Mouse (Mus musculus) urinary bladder, adult 2 months (tissue): Measurements from ENCODE around the gene Tnfrsf1a. TPM values are rescaled to one million over a fixed set of nuclear protein-coding genes. Genes with fewer than 3 reads are reported as not detected.
"Not testable (repeated sequence)": the region's sequence is repeated elsewhere in the genome, so short reads cannot be mapped to it uniquely, and the experiment has no call there.

Experiments used
- DNase-seq: peaks from one replicate; pipeline ENCODE4 v3.0.0; 2022; ENCODE audit warnings: low spot score
- polyA plus RNA-seq: library from polyadenylated mRNA; depleted of rRNA; stranded (reverse); fragments of >200 nt; gene quantifications from 2 replicates; pipeline ENCODE4 v1.2.3, GENCODE M21; 2012; rRNA removed

The Tnfrsf1a gene
- 140 and 152 TPM in 2 replicates for polyA plus RNA-seq

DNA sequence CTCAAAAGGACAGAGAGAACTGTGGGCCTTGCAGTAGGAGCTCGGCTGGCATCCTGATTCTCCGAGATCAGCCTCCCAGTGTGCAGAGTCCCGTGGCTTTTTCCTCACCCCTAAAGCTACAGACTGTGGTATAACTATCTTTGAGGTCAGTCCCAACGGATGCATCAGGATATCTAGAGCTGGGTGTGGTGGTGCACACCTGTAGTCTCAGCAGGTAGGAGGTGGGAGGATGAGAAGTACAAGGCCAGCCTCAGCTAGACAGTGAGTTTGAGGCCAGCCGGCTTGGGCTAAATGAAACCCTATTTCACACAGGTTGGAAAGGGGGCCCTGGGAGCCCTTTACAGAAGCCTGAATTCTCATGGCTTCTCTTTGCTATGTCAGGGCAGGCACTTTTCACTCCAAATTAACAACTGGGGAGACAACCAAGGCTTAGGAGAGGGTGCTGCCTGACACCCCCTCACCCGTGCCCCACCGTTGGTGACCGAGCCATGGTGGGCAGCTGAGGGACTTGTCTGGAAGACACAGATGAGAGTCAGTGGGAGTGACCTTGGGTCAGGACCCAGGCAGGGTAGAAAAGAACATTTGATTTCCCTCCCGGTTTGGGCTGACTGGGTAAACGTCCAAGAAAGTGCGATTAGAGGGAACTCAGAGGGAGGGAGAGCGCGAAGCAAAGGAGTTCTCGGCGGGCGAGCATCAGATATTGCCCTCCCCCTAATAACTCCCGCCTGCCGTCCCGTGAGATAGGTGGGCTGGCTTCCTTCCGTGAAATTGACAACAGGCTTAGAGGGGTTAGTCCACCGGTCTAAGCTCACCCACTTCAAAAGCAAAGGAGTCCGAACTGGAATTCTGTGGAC, at the start of gene Tnfrsf1a:
Tnfrsf1a (plus strand) TSS at position 642 of the 854 bp plus-strand sequence.
- DNase-seq = no peak

DNA sequence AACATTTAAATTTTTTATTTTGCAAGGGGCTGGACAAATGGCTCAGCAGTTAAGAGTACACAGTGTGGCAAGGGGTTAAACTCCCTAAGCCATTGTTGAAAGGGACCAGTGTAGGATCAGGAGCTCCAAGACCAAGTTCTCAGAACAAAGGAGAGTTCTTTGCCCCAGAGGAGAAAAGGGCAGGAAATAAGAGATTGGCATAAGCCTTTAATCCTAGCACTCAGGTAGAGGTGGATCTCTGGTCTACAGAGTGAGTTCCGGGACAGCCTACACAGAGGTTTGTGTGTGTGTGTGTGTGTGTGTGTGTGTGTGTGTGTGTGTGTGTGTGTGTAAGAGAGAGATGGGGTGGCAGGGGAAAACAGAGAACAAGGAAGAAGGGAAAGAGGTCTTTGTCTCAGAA, 48.2 kb upstream of the Tnfrsf1a start:
- DNase-seq = no peak

DNA sequence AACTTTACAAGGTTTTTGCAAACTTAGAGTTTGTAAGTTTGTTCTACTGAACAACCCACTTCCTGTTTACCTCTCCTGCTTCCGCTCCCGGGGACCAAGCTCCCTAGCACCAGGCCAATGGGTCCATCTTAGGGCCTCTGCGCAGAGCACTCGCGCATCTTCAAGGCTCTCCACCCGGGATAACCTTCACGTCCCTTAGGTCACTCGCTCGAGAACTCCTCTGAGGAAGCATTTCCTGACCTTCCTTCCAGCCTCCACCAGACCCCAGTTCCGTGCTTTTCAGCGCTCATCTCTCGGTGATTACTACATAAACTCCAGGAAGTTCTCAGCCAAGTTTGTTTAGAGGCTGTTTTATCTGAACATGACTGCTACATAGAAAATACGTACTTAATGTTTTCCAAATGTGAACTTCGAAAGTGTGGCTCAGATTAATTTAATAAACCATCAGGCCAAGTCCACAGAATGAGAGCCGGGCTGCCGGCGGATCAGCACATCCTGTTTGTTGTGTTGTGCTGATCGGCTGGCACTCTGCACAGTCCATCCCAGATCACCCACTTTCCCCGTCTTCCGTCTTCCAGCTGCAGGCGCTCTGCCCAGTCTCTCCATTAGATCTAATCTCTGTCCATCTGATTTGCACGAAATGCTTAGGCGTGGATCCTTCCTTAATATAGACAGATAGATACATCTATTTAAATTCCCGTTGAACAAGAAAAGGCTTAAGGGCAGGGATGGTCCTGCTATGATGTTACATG, 46.8 kb upstream of the Tnfrsf1a start:
- no peak for DNase-seq

DNA sequence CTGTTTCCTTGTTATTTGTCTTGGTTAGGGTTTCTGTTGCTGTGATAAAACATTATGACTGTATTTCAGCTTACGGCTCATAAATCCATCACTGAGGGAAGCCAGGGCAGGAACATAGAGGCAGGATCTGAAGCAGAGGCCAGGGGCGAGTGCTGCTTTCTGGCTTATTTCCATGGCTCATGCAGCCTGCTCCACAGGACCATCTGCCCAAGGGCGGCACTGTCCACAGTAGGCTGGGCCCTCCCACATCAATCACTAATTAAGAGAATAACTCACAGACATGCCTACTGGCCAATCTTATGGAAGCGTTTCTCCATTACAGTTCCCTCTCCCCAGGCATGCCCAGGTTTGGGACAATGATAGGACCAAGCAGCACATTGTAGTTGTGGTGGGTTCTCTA, 45.9 kb upstream of the Tnfrsf1a start:
- no peak for DNase-seq

DNA sequence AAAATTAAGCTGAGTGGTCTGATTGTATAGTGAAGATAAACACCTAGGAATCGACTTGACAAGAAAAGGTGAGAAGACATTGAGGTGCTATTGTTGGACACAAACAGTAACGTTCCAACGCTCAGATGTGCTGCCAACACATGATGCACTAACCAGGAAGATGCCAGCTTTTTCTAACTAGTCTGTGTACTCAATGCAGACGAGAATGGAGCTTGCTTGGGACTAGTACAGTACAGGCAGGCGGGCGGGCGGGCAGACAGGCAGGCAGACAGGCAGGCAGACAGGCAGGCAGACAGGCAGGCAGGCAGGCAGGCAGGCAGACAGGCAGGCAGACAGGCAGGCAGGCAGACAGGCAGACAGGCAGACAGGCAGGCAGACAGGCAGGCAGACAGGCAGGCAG, 44.8 kb upstream of the Tnfrsf1a start:
- not testable (repeated sequence) for DNase-seq

DNA sequence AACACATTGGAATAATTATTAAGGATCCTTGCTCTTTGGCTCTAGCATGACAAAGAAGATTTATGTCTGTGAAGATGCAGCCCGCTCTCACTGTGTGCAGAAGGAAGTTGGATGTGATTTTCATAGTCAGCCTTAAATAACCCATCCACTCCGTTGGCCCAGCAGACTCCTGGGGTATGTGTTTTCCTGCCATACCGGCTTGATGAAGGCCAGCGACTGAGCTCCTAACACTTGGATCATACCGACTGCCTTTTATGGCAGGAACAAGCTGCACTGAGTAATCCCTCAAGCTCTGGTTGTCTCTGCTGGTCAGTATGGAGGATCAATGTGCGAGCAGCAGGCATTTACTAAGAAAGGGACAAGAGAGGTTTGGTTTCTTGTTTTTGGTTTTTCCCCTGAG, 43.7 kb upstream of the Tnfrsf1a start:
- DNase-seq = no peak

DNA sequence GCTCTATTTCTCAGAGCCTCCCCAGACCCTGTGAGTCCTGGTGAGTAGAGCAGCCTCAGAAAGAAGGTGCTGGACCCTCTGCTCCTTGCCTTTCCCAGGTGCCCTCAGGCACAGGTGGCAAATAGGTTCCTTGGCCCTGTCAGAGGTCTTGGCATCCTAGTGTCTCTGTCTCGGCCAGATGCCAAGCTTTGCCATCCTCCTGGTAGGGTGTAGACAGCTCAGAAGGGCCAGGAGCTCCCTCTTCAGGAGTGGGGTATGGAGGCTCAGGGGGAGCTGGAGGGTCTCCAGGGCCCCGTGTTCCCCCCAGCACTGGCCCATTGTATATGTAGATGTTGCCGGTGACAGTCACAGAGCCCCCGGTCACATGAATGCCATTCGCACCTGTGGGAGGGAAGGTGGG, 42.1 kb upstream of the Tnfrsf1a start:
- DNase-seq = no peak

DNA sequence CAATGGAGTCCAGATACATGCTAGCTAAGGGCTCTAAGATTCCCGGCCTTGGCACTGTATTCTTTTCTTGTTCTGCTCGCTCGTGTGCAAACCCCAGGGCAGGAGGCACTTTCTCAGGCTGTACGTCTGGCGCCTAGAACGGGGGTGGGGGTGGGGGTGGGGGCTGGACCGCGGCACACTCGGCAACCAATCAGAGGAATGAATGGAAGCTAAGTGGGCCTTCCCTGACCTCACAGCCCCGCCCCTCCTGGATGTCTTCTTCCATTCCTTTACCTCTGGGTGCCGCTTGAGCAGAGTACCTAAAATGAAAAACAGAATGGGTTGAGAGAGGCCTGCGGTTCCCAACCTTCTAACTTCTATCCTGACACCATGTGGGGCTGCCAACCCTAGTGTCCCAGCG, 40.2 kb upstream of the Tnfrsf1a start:
- no peak for DNase-seq

DNA sequence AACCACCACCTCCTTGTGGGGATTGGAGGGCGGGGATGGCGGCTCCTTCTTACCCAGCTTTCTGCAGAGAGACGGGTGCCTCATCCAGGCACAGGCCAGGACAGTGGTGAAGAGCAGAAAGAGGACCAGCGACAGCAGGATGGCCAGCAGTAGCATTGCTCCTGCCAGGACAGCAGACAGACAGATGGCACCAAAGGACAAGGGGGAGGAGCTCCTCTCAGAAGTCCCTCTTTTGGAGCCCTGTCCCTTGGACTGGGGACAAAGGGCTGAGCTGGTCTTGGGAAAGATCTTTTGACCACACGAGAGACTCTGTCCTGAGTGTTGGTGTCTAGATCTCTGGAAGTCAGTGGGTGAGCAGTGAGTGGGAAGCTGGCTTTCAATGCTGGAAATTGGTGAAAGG, 39.8 kb upstream of the Tnfrsf1a start:
- DNase-seq = no peak

DNA sequence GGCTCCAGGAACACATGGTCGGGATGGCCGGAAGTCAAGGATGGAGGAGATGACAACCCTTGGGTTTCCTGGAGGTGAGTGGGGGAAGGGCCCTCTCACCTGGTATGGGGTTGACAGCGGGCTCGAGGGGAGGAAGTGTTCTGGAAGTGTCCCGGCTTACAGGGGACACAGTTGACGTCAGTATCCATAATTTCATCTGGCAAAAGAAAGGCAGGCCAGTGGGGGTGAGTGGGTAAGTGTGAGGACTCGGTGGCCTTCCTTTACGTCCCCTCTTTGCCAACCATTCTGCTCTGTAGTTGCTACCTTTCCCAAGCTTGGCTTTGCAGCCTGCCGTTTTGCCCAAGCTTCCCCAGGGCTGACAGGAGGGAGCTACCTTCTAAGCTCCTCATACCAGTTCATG, 37.0 kb upstream of the Tnfrsf1a start:
- DNase-seq = no peak

DNA sequence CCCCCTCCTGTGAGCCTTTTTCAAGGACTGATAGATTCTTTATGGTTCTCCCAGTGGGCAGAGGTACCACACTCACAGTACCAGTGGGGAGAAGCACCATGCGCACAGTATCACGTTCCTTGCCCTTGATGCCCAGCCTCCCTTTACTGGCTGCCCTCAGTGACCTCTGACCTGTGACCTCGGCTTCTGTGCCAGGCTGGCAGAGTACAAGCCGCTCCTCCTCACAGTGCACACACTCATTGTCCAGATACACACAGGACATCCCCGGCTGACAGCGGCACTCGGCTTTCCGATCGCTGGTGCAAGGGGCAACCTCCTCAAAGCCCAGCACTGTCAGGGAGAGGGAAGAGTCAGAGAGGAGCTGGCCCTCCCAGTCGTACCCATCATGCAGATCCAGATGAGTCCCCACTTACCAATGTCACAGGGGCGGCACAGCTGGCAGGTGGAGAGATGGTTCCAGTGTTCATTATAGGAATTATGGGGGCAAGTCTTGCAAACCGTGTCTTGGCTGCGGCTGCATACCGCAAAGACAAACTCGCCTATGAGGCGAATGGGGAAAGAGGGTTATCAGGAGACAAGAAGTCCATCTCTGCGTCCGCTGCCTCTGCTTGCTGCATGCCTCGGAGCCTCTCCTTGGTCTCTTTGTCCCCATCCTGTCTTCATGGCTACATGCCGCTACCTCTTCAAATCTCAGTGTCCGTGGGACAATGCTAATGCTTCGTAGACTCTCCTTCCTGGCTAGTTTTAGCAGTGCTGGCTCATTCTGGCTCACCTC, 36.4 kb upstream of the Tnfrsf1a start:
- DNase-seq = no peak

DNA sequence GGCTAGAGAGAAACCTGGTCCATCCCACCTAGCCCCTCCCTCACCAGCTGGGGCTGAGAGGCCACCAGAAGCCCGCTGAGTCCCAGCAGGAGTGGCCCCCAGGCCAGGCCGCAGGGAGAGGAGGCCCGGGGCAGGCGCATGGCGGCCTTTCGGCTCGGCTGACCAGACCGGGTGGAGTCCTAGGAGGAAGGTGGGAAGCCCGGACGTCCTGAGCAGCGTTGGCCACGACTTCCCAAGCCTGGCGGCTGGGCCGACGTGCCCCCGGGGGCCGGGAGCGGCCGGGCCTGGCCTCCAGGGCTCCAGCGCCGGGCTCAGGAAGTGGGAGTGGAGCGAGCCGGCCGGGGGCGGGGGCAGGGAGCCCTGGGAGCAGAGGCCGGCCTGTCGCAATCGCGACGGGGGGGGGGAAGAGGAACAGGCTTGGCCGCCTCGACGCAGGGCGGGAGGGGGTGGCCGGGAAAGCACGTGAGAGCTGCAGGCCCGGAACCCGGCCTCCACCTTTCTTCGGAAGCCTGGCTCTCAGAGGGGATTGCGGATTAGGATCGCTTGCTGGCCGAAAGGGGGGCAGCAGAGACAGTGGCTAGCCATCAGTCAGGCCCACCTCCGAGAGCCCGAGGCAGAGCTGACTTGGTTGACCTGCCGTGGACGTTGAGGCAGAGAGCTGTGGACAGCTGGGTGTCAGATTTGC, 35.5 kb upstream of the Tnfrsf1a start, which contains the start of gene Ltbr:
Ltbr (minus strand) TSS at position 340 of the 685 bp plus-strand sequence.
- peak; percentile 86 for DNase-seq

DNA sequence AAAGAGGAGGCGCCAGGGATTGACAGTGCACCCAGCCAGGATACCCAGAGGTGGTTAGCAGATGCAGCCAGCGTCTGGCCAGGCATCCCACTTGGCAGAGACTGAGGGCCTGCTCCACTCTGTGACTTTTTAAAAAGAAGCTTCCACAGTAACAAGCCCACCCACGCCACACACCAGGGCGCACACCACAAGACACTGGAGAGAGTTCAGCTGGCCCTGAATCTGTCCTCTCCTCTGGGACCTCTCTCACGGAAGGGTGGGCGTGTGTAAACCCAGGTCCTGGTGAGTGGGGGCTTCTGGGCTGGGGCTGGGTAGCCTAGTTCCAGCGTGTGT, 35.0 kb upstream of the Tnfrsf1a start:
- DNase-seq = no peak

DNA sequence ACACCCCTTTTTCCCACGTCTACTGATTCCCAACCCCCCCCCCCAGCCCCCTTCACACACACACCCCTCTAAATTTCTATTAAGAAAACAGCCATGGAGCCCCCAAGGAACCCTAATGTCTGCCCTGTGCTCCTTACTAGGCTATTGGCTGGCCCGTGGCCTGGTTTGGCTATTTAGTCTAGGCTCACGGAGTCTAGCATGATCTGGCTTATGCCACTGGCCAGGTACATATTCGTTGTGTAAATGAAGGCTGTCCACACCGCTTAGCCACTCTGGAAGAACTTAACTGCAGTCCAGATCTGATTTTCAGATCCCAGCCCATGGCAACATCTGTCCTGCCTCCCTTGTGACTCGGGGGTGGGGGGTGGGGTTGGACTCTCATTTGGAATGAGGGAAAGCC, 34.4 kb upstream of the Tnfrsf1a start:
- DNase-seq = no peak

DNA sequence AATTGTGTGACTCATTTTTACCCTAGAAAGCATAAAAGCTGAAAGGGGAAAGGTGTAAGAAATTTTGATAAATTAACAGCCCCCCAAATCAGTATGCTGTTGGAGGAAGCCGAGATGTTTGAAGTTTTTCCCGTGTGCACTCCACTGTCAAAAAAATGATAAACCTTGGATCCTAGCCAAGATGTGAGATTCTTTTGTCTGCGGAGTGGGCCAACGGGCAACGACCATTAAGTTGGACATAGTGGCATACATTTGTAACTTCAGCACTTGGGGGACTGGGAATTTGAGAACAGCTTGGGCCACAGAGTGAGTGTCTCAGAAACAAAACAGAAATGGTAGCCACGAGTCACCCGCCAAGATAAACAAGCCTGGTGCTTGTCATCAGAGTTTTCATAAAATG, 32.1 kb upstream of the Tnfrsf1a start:
- no peak for DNase-seq

DNA sequence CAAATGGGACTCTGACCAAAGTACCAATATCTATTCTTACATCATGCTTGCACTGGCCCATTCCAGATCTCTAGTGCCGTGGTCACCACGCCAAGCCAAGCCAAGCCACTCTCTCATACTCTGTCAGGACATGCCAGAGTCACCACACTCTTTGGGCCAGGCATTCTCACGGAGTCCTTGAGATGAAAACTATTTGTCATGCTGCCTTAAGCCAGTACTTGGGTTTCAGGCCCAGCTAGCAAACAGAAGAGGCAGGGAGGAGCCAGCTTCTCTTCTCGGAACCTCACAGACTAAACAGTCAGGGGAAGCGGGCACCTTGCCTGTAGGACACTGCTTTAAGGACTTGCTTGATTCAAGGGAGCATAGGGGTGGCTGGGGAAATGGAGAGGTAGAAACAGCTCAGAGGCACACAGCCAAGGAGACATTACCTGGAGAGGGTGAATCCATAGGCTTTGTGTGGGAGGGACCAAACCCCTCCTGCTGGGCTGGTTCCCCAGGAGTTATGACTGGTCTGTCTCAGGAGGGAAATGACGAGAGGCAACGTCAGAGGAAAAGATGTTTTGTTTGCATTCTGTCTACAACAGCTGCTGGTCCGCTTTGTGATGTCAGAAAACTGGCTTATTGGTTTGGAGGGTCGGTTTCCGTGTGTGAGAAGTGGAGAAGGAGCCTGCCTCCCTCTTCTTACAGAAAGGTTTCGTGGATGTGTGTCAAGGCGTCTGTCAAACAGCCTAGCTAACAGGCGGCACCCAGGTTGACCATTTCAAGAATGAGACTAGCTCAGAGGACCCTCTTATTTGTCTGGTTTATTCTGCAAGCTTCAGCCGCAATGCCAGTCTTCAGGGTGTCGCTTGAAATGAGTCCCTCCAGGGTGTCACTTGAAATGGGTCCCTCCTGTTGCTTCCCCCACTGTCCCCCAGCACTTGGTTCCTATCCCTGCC, 29.9 kb upstream of the Tnfrsf1a start:
- no peak for DNase-seq

DNA sequence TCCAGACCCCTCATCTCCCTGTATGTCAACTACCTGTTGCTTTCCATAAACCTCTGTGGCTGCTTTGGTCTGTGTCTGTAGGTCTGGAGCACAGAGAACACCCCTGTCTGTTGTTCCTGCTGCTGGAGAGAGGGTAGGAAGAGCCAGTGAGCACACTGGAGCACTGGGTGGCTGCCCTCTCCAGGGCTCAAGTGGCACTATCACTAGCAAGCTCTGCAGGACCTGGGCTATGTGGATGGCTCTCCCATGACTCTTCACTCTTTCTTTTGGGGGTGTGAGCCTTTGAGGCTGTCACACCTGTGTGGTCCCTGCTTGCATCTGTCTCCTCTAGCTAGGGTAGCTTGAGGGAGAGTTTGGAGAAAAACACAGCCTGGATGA, 29.3 kb upstream of the Tnfrsf1a start:
- no peak for DNase-seq

DNA sequence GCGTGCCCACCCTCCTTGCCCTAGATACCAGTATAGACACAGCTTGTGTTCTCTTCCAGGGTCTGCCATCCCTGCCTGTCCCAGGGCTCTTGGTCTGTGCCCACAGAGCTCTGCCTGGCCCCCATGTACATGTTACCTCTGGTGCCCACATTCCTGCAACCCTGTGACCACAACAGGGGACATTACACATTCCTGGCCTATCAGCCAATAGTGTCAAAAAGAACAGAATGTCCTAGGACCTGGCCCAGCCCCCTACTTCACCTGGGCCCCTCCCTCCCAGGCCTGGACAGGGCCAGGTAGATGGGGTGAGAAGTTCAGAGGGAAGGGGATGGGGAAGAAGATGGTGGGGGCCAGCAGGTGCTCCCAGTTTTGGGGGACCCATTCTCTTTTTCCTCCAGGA, 28.8 kb upstream of the Tnfrsf1a start, which contains the start of gene Scnn1a:
Scnn1a (plus strand) TSS at position 337 of the 400 bp plus-strand sequence.
- no peak for DNase-seq

DNA sequence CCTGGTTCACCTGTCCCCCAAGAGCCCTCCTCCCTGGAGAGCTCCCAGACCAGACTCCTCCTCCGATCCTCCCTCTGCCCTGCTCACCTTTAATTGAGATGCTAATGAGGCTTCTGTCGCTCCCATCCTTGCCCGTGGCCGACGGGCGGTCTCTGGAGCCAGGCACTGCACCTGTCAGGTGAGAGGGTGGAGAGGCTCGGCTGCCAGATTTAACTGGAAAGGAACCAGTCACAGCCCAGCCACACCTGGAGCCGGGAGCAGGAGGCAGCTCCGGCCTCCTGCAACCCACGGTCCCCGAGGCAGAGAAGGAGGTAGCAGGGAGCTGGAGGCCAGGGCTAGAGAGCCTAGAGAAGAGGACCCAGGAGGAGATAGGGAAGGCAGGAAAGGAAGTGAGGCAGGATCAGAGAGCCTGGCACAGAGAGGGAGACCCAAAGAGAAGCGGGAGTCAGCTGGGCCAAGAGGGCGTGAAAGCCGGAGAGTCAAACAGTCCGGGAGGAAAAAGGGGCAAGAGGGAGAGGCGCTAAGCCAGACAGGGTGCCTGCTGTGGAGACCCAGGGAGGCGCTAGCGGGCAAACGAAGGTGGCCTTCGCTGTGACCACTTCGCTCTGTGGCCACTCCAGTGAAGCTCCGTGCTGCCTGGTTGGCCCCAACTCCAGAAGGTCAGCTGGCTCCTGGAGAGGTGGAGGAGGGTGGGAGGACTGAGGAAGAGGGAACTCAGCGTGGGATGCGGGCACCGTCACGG, 27.9 kb upstream of the Tnfrsf1a start:
- no peak for DNase-seq

DNA sequence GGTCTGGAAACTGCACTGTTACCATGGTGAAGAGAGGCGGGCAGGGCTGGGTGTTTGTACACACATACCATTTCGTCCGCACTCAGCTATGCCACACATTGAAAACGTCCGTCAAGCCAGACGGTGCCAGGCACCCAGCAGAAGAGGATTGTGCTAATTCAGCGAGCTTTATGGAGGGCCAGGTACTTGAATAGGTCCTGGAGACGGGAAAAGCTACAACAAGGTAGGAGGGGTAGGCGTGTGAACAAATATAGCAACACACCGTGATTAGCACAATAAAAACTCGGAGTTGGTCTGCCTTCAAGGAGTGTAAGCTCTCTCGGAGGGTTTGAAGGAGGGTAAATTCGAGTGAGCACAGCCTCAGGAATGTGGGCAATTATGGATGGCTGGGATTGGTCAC, 26.4 kb upstream of the Tnfrsf1a start:
- DNase-seq = no peak
